Comparison of ENCODE assay signal across 8 mouse cellular contexts in genomic region chr6:117169910-117170747, GRCm38 (mm10). TPM values are rescaled to one million over a fixed set of nuclear protein-coding genes. Genes with fewer than 3 reads are reported as not detected.
DNase-seq lines count a peak whose midpoint lies in the region; ATAC-seq and TF ChIP-seq lines count a peak whose summit lies in the region.

No protein-coding gene starts in this region.

- no peak for ATAC-seq in forebrain, embryonic 14.5 days
- ATAC-seq in limb, embryonic 12.5 days (ENCODE audit: insufficient number of reproducible peaks, insufficient read depth, low FRiP score, low TSS enrichment, low read depth): no peak
- ATAC-seq in megakaryocyte progenitor cell, adult 5-6 weeks (replicated peaks; ENCODE audit: poor library complexity): no peak
- ATAC-seq in megakaryocyte-erythroid progenitor cell, adult 5-6 weeks (replicated peaks; ENCODE audit: low FRiP score, low TSS enrichment, poor library complexity, severe bottlenecking): no peak

- H3K27ac ChIP-seq in forebrain, embryonic 14.5 days (ENCODE audit: low read depth, low read length): no peak overlapping the region
- H3K27ac ChIP-seq in limb, embryonic 12.5 days: no peak overlapping the region
- no peak overlapping the region for H3K27ac ChIP-seq in olfactory bulb, adult 2 months (ENCODE audit: insufficient read depth, low read depth, low read length)

- no peak for TF ChIP-seq CTCF in lung, adult 2 months (IDR thresholded peaks at IDR 0.05; ENCODE audit: insufficient read depth, low read length)
- TF ChIP-seq CTCF in olfactory bulb, adult 2 months (IDR thresholded peaks at IDR 0.05; ENCODE audit: insufficient read depth, low read depth, low read length): no peak

- H3K4me1 ChIP-seq in lung, adult 2 months (ENCODE audit: control insufficient read depth, insufficient read depth, low read length): no peaks in the 10 kb centered on the region
- H3K4me1 ChIP-seq in forebrain, embryonic 14.5 days (ENCODE audit: control insufficient read depth, insufficient read depth, low read length): peaks cover 12% of the 10 kb centered on the region
- peaks cover 34% of the 10 kb centered on the region for H3K4me1 ChIP-seq in limb, embryonic 12.5 days (replicated peaks)
- H3K4me1 ChIP-seq in olfactory bulb, adult 2 months (ENCODE audit: control insufficient read depth, insufficient read depth, low read length): peaks cover 21% of the 10 kb centered on the region

- no peak for TF ChIP-seq POLR2A in lung, adult 2 months (IDR thresholded peaks at IDR 0.05; ENCODE audit: borderline replicate concordance, extremely low read depth, low read depth, low read length)
- TF ChIP-seq POLR2A in olfactory bulb, adult 2 months (IDR thresholded peaks at IDR 0.05; ENCODE audit: insufficient read depth, low read depth, low read length): no peak

- no peaks in the 10 kb centered on the region for H3K36me3 ChIP-seq in forebrain, embryonic 14.5 days (ENCODE audit: control insufficient read depth, insufficient read depth, low read length)
- peaks cover 17% of the 10 kb centered on the region; the same call in 1 of the 2 replicates for H3K36me3 ChIP-seq in limb, embryonic 12.5 days

- H3K4me3 ChIP-seq in lung, adult 2 months (replicated peaks; ENCODE audit: extremely low read depth, low read depth, low read length): peak overlapping the region; percentile 69
- peak overlapping the region; percentile 56 for H3K4me3 ChIP-seq in forebrain, embryonic 14.5 days (ENCODE audit: low read depth, low read length)
- peak overlapping the region; percentile 74 for H3K4me3 ChIP-seq in limb, embryonic 12.5 days (replicated peaks)
- H3K4me3 ChIP-seq in olfactory bulb, adult 2 months (ENCODE audit: insufficient read depth, low read depth, low read length): peak overlapping the region; percentile 20

- peak overlapping the region; percentile 13; the same call in 1 of the 2 replicates for H3K9ac ChIP-seq in forebrain, embryonic 14.5 days (ENCODE audit: low read length)
- H3K9ac ChIP-seq in limb, embryonic 12.5 days (replicated peaks): peak overlapping the region; percentile 77

- peak overlapping the region; percentile 91 for H3K4me2 ChIP-seq in forebrain, embryonic 14.5 days (ENCODE audit: low read length)
- H3K4me2 ChIP-seq in limb, embryonic 12.5 days: peak overlapping the region; percentile 88

- 35% methylated on average over 10 of the region's 10 CpGs for WGBS in lung, adult 2 months
- 25% methylated on average over 10 of the region's 10 CpGs for WGBS in forebrain, embryonic 14.5 days
- 29% methylated on average over 10 of the region's 10 CpGs for WGBS in limb, embryonic 12.5 days
- 51% methylated on average over 10 of the region's 10 CpGs for WGBS in olfactory bulb, adult 2 months

- H3K27me3 ChIP-seq in forebrain, embryonic 14.5 days (replicated peaks; ENCODE audit: control insufficient read depth, insufficient read depth, low read length): peaks cover 48% of the 10 kb centered on the region
- H3K27me3 ChIP-seq in limb, embryonic 12.5 days: peaks cover 73% of the 10 kb centered on the region

- H3K9me3 ChIP-seq in forebrain, embryonic 14.5 days (replicated peaks; ENCODE audit: control insufficient read depth, low read length): no peaks in the 10 kb centered on the region
- H3K9me3 ChIP-seq in limb, embryonic 12.5 days: no peaks in the 10 kb centered on the region

- DNase-seq in lung, adult 2 months: no peak
- DNase-seq in lung, postnatal 4 days: no peak
- DNase-seq in forebrain, embryonic 14.5 days (ENCODE audit: low spot score): no peak
- no peak for DNase-seq in left cerebral cortex, adult 9 months (ENCODE audit: low spot score in 2 of 2)

RNA-seq across cellular contexts. Expression of gene Cxcl12, which starts 1.8 kb away (rescaled TPM):
- polyA plus RNA-seq in lung, adult 2 months (2012; rRNA removed): 177 and 189 TPM in 2 replicates
- polyA plus RNA-seq in forebrain, embryonic 14.5 days (2014; fragmentation: Nextera tagmentation; extraction: Ambion mirVana): 78.3 and 91.4 TPM in 2 replicates
- 66.4 and 67.7 TPM in 2 replicates for polyA plus RNA-seq in limb, embryonic 12.5 days (2016; fragmentation: Nextera tagmentation; extraction: Ambion mirVana)
- not detected in 2 replicates for polyA plus RNA-seq in olfactory bulb, adult 2 months (2012; ENCODE audit: insufficient read depth, insufficient read length, low replicate concordance, missing spikeins)
- 0.44 and 1.0 TPM in 2 replicates for total RNA-seq in megakaryocyte progenitor cell, adult 5-6 weeks (2015)
- total RNA-seq in megakaryocyte progenitor cell, adult 5-6 weeks (2017): 0.29 and 0.41 TPM in 2 replicates
- not detected in 2 replicates for total RNA-seq in megakaryocyte-erythroid progenitor cell, adult 5-6 weeks (2014; fragmentation: Nextera tagmentation)
- total RNA-seq in megakaryocyte-erythroid progenitor cell, adult 5-6 weeks (2017): 0.80 and 1.4 TPM in 2 replicates

Comparison
In these comparisons a context has a peak if more than half of its experiments do, and no peak if none do; other contexts are left out.
1. H3K4me3 ChIP-seq: peak in every context shown above with its lines; median percentile 74 in limb, embryonic 12.5 days; 69 in lung, adult 2 months; 56 in forebrain, embryonic 14.5 days; 20 in olfactory bulb, adult 2 months.